Mouse (Mus musculus) limb, embryonic 15.5 days (tissue): ENCODE measurements around the gene Ndufv1. TPM values are rescaled to one million over a fixed set of nuclear protein-coding genes. Genes with fewer than 3 reads are reported as not detected.
"Not testable (repeated sequence)": the region's sequence is repeated elsewhere in the genome, so short reads cannot be mapped to it uniquely, and the experiment has no call there.

Source experiments
- ATAC-seq: fragments of 200-750 bp; cut with Nextera tagmentation; 2 replicates; pipeline ENCODE4 v1.8.0; 2017; ENCODE audit warnings: low read depth, moderate TSS enrichment; ENCODE audit not compliant: insufficient number of reproducible peaks, low FRiP score, low TSS enrichment
- H3K27ac ChIP-seq: fragments of 300-500 bp; sonication (generic); 2 replicates; pipeline ENCODE4 v1.5.1; 2015; ENCODE audit warnings: moderate library complexity, mild to moderate bottlenecking, inconsistent platforms
- H3K27me3 ChIP-seq: fragments of 300-500 bp; sonication (generic); 2 replicates; pipeline ENCODE4 v1.6.1; 2015; ENCODE audit warnings: inconsistent platforms
- H3K36me3 ChIP-seq: fragments of 300-500 bp; sonication (generic); 2 replicates; pipeline ENCODE4 v1.6.1; 2015; ENCODE audit warnings: inconsistent platforms
- H3K4me1 ChIP-seq: fragments of 300-500 bp; sonication (generic); 2 replicates; pipeline ENCODE4 v1.6.1; 2015; ENCODE audit warnings: inconsistent platforms
- H3K4me2 ChIP-seq: fragments of 300-500 bp; sonication (generic); 2 replicates; pipeline ENCODE4 v1.6.1; 2015; ENCODE audit warnings: mild to moderate bottlenecking, inconsistent platforms
- H3K4me3 ChIP-seq: fragments of 300-500 bp; sonication (generic); 2 replicates; pipeline ENCODE4 v1.5.1; 2015; ENCODE audit warnings: mild to moderate bottlenecking, inconsistent platforms
- H3K9ac ChIP-seq: fragments of 300-500 bp; sonication (generic); 2 replicates; pipeline ENCODE4 v1.6.1; 2015; ENCODE audit warnings: inconsistent platforms
- H3K9me3 ChIP-seq: fragments of 300-500 bp; sonication (generic); 2 replicates; pipeline ENCODE4 v1.6.1; 2016; ENCODE audit warnings: inconsistent platforms
- WGBS: fragments of 180-500 bp; shearing (Covaris S2); methylation state at CpG from one replicate; pipeline ENCODE4 v1.1.7; 2015; 5-methylcytosine and 5-hydroxymethylcytosine counted together
- polyA plus RNA-seq: library from polyadenylated mRNA; unstranded; fragments of >200 nt; fragmentation: Nextera tagmentation; extraction: Ambion mirVana; gene quantifications from 2 replicates; pipeline ENCODE4 v1.2.1, GENCODE M21; 2015

Gene Ndufv1
- polyA plus RNA-seq, 1 experiment from 2014 or later: 193 TPM

GRCm38 (mm10) chr19:3985261-3985681 is 27.3 kb downstream of the Ndufv1 start:
- Histone ChIP-seq H3K9me3 (no peaks in the 10 kb centered on the region), H3K9ac (no peak overlapping the region), H3K36me3 (no peaks in the 10 kb centered on the region), H3K27me3 (0 out of 2 replicates have a peak, but pooled peaks cover 3% of the 10 kb centered on the region), H3K27ac (peak overlapping the region; percentile 68), H3K4me3 (no peak overlapping the region), H3K4me1 (peaks cover 15% of the 10 kb centered on the region), H3K4me2 (no peak overlapping the region)
- no peak for ATAC-seq
- WGBS: 48% methylated on average over 8 of the region's 8 CpGs

GRCm38 (mm10) chr19:3983527-3984200 is 28.9 kb downstream of the Ndufv1 start:
- Histone ChIP-seq H3K4me1 (peaks cover 18% of the 10 kb centered on the region), H3K9ac (no peak overlapping the region), H3K4me2 (no peak overlapping the region), H3K36me3 (no peaks in the 10 kb centered on the region), H3K9me3 (no peaks in the 10 kb centered on the region), H3K27me3 (0 out of 2 replicates have a peak, but pooled peaks cover 3% of the 10 kb centered on the region), H3K27ac (no peak overlapping the region), H3K4me3 (no peak overlapping the region)
- no peak for ATAC-seq
- 49% methylated on average over 9 of the region's 9 CpGs for WGBS

- ATAC-seq: no peak
- Histone ChIP-seq H3K9me3 (no peaks in the 10 kb centered on the region), H3K4me2 (no peak overlapping the region), H3K4me3 (no peak overlapping the region), H3K9ac (no peak overlapping the region), H3K36me3 (no peaks in the 10 kb centered on the region), H3K27ac (no peak overlapping the region), H3K27me3 (0 out of 2 replicates have a peak, but pooled peaks cover 3% of the 10 kb centered on the region), H3K4me1 (peaks cover 5% of the 10 kb centered on the region)
- 74% methylated on average over 9 of the region's 9 CpGs for WGBS
Measured at GRCm38 (mm10) chr19:3980917-3981316, 31.7 kb downstream of the Ndufv1 start.

- Histone ChIP-seq H3K9me3 (no peaks in the 10 kb centered on the region), H3K36me3 (no peaks in the 10 kb centered on the region), H3K4me1 (peaks cover 4% of the 10 kb centered on the region), H3K9ac (no peak overlapping the region), H3K27me3 (0 out of 2 replicates have a peak, but pooled peaks cover 3% of the 10 kb centered on the region), H3K4me2 (no peak overlapping the region), H3K27ac (no peak overlapping the region), H3K4me3 (no peak overlapping the region)
- WGBS: 10% methylated on average over 4 of the region's 4 CpGs
- ATAC-seq: peak; percentile 7; the same call in 1 of the 2 replicates
Measured at GRCm38 (mm10) chr19:3980309-3980708, 32.3 kb downstream of the Ndufv1 start.

DNA sequence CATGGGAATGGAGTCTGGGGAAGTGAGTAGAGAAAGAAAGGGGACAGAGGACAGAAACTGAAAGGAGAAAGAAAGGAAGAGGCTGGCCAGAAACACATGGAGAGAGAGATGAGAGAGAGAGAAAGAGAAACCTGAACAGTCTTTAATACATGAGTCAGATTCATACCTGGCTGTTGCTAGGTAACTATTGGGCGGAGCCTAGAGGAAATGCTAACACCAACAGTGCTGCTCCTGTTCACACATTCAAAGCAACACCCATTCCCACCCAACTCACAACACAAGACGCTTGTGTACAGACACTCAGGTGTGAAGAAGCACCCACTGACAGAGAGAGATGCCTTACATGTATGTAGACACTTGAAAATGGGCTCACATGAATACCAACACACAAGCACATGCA is 36.7 kb downstream of the Ndufv1 start:
- Histone ChIP-seq H3K36me3 (no peaks in the 10 kb centered on the region), H3K27me3 (0 out of 2 replicates have a peak, but pooled peaks cover 2% of the 10 kb centered on the region), H3K4me3 (no peak overlapping the region), H3K4me2 (no peak overlapping the region), H3K4me1 (peaks cover 18% of the 10 kb centered on the region), H3K9me3 (no peaks in the 10 kb centered on the region), H3K27ac (no peak overlapping the region), H3K9ac (no peak overlapping the region)
- ATAC-seq: no peak
- whole genome bisulfite sequencing: 69% methylated on average over 2 of the region's 2 CpGs

DNA sequence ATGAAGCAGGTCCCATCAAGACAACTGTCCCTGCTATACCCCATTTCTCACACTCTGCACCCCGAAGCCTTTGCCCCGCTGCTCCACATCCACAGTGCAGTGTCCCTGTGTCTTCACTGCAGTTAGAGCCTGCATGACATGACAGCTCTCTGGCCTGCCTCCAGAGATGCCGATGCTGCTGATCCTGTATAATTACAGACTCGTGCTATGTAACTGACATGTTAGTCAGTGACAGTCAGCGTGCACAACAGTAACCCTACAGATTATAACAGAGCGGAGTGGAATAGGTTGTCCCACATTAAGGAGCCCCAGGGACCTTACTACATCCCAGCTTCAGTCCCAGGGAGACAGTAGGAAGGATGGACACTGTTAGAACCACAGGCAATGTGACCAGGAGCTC is 38.0 kb downstream of the Ndufv1 start:
- not testable (repeated sequence) for H3K9me3 ChIP-seq, H3K4me3 ChIP-seq, ATAC-seq, H3K36me3 ChIP-seq, H3K9ac ChIP-seq, H3K27me3 ChIP-seq, H3K4me2 ChIP-seq, H3K27ac ChIP-seq
- 69% methylated on average over 6 of the region's 6 CpGs for WGBS
- H3K4me1 ChIP-seq: peaks cover 18% of the 10 kb centered on the region

DNA sequence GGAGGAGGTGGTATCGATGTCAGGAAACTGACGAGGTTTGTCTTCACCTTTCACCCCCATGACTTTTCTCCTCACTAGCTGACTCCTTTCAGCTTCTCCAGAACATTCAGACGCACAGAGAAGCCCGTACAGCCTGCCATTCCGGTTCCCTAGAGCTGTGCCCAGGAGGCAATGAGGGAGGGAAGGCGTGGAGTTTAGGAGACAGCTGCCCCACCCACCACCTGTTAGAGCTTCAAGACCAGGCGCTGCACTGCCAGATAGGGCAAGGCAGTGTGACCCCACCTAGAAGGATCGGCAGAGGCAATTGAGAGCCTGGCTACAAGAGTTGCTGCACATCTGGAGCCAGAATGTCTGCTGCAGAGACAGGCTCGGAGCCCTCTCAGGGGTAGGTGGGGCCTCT is 40.4 kb downstream of the Ndufv1 start, which contains the start of gene Aldh3b2:
Gene Aldh3b2 (plus strand): TSS at position 100 of the 400 bp plus-strand sequence.
- Histone ChIP-seq H3K4me2 (no peak within 1 kb of the TSS), H3K9ac (0 out of 2 replicates have a peak within 1 kb of the TSS, but pooled peaks have one; percentile 1), H3K9me3 (no peaks in the 10 kb centered on the region), H3K36me3 (no peaks in the 10 kb centered on the region), H3K4me3 (no peak within 1 kb of the TSS), H3K27me3 (no peaks in the 10 kb centered on the region), H3K27ac (peak within 1 kb of the TSS; percentile 35), H3K4me1 (peaks cover 19% of the 10 kb centered on the region)
- WGBS: 24% methylated on average over 9 of the region's 9 CpGs
- peak; percentile 51 for ATAC-seq

DNA sequence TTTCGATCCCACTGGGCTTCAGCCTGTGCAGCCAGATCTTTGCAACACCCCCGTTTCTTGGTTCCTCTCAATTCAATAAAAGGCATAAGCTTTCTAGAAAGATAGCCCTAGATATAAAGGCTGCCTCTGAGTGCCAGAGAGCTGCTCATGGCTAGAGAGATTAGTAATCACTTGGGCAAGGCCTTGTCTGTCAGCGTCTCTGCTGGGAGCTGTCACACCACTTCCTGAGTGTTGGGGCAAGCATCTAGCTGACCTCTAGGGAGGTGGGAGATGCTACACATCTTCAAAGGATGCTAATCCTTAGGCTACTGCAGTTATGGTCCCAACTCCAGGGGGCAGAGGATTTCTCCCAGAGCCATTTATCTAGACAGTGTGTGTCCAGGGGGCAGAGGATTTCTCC is 45.3 kb downstream of the Ndufv1 start:
- no peak for ATAC-seq
- 55% methylated on average over 3 of the region's 3 CpGs for WGBS
- Histone ChIP-seq H3K9me3 (no peaks in the 10 kb centered on the region), H3K36me3 (no peaks in the 10 kb centered on the region), H3K9ac (no peak overlapping the region), H3K4me1 (peaks cover 6% of the 10 kb centered on the region), H3K27ac (no peak overlapping the region), H3K4me3 (no peak overlapping the region), H3K27me3 (no peaks in the 10 kb centered on the region), H3K4me2 (no peak overlapping the region)

DNA sequence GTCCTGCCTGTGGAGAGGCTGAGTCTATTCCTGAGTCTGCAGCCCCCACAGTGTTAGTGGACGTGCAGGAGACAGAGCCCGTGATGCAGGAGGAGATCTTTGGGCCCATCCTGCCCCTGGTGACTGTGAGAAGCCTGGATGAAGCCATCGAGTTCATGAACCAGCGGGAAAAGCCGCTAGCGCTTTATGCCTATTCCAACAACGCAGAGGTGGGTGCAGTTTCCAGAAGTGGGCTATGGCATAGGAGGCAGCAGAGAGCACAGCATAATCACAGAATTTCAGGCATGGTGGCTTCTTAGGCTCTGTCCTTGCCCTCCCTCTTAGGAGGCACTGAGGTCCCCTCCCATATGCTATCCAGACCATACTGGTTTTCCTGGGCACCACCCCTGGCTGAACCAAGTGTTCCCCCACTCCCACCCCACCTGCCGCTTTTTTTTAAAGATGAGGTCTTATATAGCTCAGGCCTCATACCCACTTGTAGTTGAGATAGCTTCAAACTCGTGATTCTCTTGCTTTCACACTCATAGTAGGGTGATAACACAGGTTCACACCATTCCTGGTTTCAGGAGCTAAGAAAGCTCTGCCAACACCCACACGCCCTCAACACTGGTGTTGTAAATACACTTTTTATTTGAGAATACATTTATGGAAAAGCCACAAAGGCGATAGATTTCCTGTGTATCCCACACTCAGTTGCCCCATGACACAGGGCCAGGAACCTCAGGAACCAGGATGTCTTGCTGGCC is 46.1 kb downstream of the Ndufv1 start:
- no peak overlapping the region for H3K4me2 ChIP-seq
- H3K4me1 ChIP-seq: 0 out of 2 replicates have a peak, but pooled peaks cover 4% of the 10 kb centered on the region
- ATAC-seq: no peak
- 68% methylated on average over 11 of the region's 11 CpGs for WGBS
- H3K27ac ChIP-seq: no peak overlapping the region
- no peaks in the 10 kb centered on the region for H3K9me3 ChIP-seq
- no peak overlapping the region for H3K9ac ChIP-seq
- no peaks in the 10 kb centered on the region for H3K27me3 ChIP-seq
- H3K4me3 ChIP-seq: no peak overlapping the region
- no peaks in the 10 kb centered on the region for H3K36me3 ChIP-seq

DNA sequence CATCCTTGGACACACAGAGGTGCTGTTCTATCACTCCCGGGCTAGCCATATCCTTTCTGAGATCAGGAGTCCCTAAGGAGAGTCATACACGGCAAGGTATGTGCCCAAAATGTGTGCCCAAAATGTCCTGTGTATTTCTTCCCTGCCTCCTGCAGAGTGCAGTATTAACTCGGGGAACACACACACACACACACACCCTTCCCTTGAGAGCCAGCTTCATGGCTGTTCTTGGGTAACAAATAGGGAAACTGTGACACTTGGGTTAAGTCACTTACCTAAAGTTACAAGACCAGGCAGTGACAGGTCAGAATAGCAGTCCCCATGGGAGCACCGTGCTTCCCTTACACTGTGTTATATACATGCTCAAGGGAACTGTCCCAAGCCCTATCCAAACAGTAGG is 48.6 kb downstream of the Ndufv1 start:
- Histone ChIP-seq H3K4me3 (no peak overlapping the region), H3K9me3 (no peaks in the 10 kb centered on the region), H3K27ac (no peak overlapping the region), H3K4me1 (peaks cover under 1% of the 10 kb centered on the region), H3K4me2 (no peak overlapping the region), H3K9ac (no peak overlapping the region), H3K27me3 (no peaks in the 10 kb centered on the region), H3K36me3 (no peaks in the 10 kb centered on the region)
- no peak for ATAC-seq
- WGBS: 66% methylated on average over 4 of the region's 4 CpGs

GRCm38 (mm10) chr19:3962469-3962868 is 50.1 kb downstream of the Ndufv1 start:
- Histone ChIP-seq H3K36me3 (no peaks in the 10 kb centered on the region), H3K9me3 (no peaks in the 10 kb centered on the region), H3K9ac (no peak overlapping the region), H3K27me3 (no peaks in the 10 kb centered on the region), H3K4me2 (no peak overlapping the region), H3K27ac (no peak overlapping the region), H3K4me3 (no peak overlapping the region), H3K4me1 (peaks cover 4% of the 10 kb centered on the region)
- WGBS: 21% methylated on average over 2 of the region's 2 CpGs
- no peak for ATAC-seq

GRCm38 (mm10) chr19:3961805-3962204 is 50.8 kb downstream of the Ndufv1 start:
- H3K27ac ChIP-seq, H3K4me1 ChIP-seq, H3K27me3 ChIP-seq, H3K9ac ChIP-seq, ATAC-seq, H3K4me2 ChIP-seq, H3K9me3 ChIP-seq, H3K4me3 ChIP-seq, H3K36me3 ChIP-seq: not testable (repeated sequence)
- 79% methylated on average over 6 of the region's 6 CpGs for WGBS
